Mouse (Mus musculus) gastrocnemius, postnatal 14 days (tissue): Measurements from ENCODE around the gene Wdr25. TPM values are rescaled to one million over a fixed set of nuclear protein-coding genes. Genes with fewer than 3 reads are reported as not detected.

Experiments used
- DNase-seq: peaks from one replicate; pipeline ENCODE4 v3.0.0; 2021; ENCODE audit warnings: mixed read lengths
- intact Hi-C: fragments of 180-260 bp; cut with DNase I; formaldehyde crosslinking; loops from one replicate; pipeline ENCODE4 v1.15.1; 2025; ENCODE audit warnings: low total_unique reads
- total RNA-seq, 2 experiments: library from RNA; stranded (reverse); gene quantifications; 2 replicates each; pipeline ENCODE4 v1.2.3; 2021

Gene Wdr25
- total RNA-seq, 2 experiments from 2014 or later: 3.5 to 3.6 TPM

DNA sequence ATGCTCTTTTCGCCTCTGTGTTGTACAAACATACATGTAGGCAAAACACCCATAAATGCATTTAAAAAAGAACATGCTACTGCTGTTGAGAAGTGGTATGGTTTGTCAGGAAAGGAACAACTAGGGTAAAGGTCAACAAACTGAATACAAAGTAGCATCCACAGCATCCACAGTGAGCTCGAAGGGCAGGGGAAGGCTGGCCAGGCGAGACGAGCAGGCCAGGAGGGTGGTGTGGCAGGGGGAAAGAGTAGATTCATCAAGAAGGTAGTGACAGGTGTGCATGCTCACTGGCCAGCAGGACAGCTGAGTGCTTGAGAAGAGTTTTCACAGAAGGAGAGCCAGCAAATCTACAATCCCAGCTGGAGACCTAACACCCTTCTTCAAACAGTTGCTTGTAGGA, 74.2 kb downstream of the Wdr25 start:
- intact Hi-C loops: no loop called here
- no peak for DNase-seq

DNA sequence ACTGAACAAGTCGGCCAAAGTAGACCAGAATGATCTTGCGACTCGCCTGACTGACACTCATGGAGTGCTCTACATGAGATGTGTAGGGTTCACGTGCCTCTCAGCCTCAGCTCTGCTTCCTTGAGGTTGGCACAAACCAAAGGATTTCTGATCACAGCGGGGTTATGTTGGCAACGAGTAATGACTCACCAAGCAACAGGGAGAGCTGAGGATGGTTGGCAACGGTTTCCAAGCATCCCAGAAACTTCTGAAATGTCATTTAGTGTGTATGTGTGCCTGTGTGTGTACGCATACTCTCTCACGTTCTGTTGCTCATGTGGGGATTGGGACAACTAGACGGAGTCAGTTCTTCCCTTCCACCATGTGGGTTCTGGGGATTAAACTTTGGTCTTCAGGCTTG, 74.6 kb downstream of the Wdr25 start:
- intact Hi-C loops: no loop called here
- no peak for DNase-seq

DNA sequence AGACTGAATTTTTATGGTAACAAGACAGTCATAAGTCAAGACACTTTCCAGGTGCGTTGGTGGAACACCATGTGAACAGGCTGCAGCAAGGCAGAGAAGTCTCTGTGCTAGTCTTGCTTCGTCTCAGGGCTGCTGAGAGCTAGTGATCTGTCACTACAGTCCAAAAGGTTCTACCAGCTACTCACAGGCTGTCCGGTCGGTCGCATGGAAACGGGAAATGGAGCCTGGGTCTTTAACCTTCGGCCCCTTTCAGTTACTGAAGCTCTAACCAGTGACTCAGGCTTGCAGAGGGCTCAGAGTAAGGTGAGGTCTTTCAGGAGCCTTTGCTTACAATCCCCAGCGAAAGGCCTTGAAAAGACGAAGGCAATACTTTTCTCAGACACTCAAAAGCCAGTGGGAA, 78.0 kb downstream of the Wdr25 start:
- intact Hi-C loops: no loop called here
- DNase-seq: no peak

DNA sequence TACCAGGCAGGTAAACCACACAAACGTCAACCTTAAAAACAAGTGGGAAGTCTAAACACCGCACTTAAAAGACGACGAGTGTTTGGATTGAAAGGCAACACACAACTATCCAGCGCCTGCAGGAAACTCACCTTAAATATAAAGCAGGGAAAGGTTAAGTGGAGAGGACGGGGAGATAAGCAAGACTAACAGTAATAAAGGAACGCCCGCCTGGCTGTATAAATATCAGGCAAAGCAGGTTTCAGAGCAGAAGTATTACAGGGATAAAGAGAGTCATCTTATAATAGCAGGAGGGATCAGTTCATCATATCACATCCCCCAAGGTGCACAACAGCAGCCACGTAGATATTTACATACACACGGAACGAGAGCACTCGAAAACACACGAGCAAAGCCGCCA, 78.8 kb downstream of the Wdr25 start:
- intact Hi-C loops: no loop called here
- DNase-seq: no peak

DNA sequence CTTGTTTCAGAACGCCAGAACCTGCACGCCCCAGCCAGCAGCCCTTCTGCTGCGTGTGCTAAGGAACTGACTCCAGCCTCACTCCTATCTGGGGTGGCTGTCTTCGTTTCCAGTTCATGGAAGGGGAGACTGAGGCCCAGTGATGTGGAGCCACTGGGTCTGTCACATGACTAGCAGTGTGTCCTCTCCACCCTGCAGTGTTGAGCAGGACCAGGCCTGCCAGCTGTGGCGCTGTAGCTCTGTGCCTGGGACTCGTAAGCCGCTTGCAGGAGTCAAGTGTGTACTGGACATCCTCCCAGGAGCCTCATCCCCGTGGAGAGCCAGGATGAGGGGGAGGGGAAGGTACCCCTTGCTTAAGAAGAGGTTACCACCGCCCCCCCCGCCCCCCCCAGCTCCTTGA, 86.5 kb downstream of the Wdr25 start:
- DNase-seq: no peak
- intact Hi-C loops: no loop called here

DNA sequence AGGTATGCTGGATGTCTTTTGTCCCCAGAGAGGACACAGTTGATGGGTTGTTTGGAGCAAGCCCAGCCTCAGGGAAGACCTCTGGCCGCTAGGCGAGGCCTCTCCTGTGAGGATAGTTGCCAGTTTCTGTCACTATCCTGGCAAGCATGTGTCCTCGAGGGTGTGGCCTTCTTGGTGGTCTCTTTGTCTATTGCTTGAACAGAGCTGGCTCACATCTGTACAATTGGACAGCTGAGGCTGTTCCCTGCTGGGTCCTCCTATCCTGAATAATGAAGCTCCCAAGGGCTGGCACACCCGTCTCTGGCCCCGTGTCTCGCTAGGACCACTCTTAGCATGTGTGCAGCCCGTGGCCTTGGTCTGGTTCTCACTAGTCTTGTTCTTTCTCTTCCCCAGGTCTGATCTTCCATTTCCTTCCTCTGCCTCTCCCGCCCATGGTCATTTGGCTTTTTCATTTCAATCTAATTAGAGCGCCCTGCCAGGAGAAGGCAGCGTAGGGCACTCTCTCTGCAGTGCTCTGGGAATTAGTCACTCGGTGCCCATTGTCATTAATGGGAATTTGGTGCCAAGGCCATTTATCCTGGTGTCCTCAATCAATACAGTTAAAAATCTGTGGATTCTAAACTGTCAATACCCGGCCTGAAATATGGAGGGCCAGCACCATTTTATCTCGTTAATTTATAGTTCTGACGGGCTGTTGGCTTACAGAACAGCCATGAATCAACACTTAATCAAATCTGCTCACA, 88.7 kb downstream of the Wdr25 start:
- DNase-seq: no peak
- intact Hi-C loops: no loop called here

DNA sequence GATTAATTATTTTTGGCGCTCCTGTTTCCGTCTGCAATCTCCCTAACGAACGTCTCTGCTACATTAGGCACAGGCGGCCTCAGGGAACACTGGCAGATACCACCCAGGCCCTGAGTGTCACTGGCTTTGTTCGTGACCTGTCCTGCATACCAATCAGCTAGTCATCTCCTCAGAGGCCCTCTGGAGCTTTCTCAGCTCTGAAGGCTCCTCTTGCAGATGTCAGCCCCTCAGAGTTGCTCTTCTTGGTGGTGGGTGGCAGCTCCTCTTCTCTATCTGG, 89.2 kb downstream of the Wdr25 start:
- intact Hi-C loops: no loop called here
- no peak for DNase-seq

DNA sequence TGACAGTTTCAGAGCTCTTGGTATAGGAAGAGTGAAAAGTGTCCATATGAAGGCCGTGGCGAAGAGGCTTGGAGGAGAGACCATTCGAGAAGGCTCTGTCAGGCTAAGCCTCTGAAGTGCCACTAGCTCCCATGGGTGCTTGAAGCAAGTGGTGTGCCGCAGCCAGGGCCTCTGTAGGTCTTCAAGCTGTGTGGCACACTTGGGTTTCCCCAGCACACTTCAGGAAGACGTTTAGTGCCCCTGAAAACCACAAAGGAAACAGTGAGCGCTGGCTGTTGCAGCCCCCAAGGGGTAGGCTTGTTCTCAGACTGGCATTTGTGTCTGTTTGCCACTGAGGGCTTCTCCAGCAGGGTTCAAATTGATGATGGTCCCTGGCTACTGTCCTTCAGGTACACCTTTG, 90.1 kb downstream of the Wdr25 start:
- DNase-seq: no peak
- intact Hi-C loops: no loop called here

DNA sequence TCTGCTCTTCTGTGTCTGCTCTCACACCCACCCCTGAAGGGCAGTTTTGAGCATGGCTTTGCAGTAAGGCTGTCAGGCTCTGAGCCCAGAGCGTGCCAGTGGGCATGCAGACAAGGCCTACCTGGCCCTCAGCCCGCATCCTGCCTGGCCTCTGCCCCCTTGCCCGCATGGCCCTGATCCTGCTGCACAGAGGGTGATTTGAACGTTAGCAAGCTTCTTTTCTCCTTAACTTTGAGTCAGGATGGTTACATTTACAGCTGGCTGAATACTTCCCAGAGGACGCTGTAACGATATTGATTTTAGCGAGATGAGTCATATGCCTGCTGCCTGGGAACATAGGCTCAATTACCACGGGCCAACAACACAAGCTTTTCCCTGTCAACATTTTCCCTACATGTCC, 91.0 kb downstream of the Wdr25 start:
- no peak for DNase-seq
- intact Hi-C loops: no loop called here

DNA sequence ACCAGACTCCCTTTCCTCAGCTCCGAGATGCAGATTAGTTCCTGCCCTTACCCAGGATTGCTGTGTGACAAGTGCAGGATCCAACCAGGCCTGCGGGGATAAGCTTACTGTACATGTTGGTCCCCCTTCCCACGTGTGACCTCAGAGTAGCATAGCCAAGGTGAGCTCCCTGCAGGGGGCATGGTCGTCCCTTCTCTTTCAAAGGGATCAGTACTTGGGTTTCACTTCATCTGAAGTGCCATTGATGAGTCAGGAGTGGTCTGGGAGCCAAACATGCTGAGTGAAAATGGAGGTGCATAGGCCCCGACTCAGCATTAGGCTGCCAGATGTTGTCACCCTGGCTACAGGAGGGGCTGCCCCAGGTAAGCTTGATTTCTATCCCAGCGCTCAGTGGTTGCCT, 91.6 kb downstream of the Wdr25 start:
- intact Hi-C loops: no loop called here
- DNase-seq: no peak

DNA sequence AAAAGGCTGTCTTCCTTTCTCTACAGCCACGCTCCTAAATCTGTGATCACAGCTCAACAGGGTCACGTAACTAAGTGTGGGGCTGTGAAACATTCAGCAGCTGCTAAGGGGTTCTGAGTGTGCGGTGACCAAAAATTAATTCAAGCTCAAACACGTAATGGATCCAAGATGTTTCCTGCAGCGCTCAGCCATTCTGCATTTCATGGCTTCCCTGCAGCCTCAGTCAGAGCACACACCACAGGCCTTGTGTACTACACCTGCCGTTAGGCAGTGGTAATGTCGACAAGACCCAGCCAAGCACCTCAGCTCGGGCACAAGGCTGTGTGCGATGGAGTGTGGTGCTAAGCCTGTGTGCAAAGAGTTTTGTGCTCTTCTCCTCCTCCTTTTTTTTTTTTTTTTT, 94.0 kb downstream of the Wdr25 start:
- intact Hi-C loops: no loop called here
- no peak for DNase-seq

DNA sequence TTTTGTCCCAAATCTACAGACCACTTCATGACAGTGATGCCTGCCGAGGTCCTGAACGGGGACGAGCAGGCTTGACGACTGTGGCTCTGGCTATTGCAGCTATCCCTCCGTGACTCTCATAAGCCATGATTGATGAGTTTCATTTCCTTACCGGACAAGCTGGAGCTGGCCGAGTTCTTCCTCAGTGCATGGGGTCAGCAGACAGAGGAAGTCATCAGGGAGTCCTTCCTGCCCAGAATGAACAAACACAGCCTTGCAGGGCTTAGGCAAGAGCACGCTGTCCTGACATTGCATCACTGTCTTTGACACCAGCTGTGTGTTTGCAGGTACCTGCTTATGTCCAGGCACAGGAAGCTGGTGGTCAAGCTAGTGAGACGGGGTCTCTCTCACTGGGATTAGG, 97.0 kb downstream of the Wdr25 start:
- intact Hi-C loops: no loop called here
- no peak for DNase-seq

DNA sequence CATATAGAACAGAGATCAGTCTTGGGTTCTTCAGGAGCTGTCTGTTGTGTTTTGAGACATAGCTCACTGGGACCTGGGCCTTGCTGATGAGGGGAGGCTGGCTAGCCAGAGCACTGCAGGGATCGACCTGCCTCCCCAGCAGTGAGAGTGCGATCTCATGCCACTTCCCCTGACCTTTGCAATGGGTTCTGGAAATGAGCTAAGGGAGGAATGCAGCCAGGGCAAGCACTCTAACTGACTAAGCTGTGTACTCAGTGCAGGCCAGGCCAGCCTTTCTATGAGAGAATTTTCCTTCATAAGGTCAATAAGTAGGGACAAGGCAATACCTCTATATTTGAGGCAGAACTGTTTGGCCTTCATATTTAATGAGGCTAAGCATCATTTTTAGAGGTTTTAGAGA, 99.6 kb downstream of the Wdr25 start:
- no peak for DNase-seq
- intact Hi-C loops: no loop called here

DNA sequence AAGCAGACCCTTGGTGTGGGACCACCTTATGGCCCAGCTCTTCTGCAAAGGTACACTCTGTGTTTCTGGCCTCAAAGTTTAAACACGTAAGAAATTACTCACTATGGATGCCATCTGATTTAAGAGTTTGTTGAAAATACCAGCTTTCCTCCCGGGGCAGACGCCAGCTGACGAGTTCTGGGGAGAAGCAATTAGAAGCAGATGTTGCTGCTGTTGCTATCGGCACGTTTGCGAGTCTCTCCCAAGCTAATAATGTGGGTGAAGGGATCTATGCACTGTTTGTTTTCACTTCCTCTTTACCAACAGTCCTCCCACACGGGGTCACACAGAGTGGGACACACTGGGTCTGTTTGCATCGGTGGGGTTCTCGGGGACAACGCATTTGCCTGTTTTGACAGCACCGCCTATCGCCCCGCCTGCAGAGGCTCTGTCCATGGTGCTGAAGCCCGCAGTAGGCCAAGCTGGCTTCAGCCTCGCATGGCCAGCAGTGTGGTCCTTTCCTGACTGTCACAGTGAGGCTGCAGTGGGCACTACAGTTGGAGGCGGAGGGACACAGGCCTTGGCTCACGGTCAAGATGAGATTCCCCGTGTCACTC, 101.1 kb downstream of the Wdr25 start:
- intact Hi-C loops: no loop called here
- DNase-seq: peak; percentile 83

DNA sequence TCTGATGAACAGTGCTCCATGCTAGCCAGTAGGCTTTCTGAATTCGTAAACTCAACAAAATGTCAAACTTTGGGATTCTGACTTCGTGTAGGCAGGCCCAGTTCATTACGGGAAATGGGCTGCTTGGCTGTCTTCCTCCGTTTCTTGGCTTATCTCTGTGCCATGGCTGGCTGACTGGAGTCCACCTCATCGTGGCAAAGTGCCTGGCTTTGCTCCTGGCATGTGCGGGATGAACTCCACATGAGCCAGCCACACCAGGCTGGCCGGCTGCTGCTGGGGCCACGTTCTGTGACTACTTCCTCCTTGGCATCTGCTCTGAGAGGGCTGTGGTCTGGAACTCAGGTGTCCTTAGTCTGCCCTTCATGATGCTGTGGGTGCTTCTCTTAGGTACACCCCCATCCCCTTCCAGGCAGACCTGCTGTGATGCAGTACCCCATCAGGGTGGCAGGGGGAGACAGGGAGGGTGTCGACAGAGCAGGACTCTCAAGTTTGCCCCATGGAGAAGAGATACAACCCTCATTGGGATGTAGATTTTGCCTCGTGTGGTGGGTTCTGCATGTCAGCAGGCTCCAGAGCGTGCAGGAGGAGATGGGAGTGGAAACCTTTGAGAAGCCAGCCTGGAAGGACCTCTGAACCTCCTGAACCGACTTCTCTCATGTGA, 102.7 kb downstream of the Wdr25 start:
- intact Hi-C loops: no loop called here
- no peak for DNase-seq

DNA sequence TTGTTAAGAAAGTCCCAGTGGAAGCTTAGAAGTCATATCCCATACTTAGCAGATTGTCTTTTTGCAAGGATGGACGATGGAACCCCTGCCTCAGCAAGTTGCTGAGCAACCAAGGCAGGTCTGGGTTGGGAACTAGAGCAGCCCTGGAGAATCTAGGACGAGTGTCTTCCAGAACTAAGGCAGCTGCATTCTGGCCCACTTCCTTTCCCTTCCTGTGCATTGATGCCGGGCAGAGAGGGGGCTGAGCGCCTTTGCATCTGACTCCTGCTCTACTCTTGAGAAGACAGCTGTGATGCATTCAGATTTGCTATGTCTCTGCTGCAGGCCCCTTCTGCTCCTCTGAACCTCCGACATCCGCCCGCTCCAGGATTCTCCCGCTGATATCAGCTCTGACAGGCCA, 103.8 kb downstream of the Wdr25 start:
- intact Hi-C loops: no loop called here
- no peak for DNase-seq

DNA sequence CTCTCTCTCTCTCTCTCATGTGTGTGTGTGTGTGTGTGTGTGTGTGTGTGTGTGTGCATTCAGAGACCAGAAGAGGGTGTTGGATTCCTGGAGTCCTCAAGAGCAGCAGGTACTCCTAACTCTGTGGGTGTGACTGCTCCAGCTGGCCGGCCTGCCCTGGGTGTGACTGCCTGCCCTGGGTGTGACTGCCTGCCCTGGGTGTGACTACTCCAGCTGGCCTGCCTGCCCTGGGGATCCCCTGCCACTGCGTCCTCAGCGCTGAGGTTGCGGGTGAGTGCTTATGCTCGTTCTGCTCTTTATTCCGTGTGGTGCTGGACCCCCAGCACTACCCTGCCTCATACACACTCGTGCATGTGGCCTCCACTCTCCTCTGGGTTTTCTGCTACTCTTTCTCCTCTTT, 109.5 kb downstream of the Wdr25 start:
- DNase-seq: no peak
- intact Hi-C loops: no loop called here

DNA sequence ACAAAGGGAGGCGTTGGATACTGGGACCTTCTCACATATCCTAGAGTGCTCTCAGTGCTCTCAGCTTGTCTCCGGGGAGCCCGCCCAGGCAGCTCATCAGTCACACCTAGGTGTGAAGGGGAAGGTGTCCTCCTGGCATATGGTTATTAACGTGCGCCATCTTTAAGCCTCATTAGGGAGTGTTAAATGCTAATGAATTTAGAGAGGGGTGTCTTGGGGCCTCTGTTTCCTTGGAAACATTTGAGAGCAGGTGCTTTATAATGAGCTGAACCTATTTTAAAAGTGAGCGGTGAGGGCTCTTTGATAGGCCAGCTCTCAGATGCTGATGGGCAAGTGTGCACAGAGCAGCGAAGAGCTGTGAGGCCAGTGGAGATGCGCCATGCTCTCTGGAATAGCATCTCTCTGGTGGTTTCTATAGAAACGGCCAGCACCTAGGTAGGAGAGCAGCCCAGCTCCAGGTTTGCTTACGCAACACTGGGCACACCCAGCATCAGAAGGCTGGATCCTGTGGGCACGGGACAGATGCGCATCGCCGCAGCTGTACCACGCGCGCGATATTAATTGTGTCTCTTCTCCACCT, 116.7 kb downstream of the Wdr25 start:
- no peak for DNase-seq
- intact Hi-C loops: no loop called here

DNA sequence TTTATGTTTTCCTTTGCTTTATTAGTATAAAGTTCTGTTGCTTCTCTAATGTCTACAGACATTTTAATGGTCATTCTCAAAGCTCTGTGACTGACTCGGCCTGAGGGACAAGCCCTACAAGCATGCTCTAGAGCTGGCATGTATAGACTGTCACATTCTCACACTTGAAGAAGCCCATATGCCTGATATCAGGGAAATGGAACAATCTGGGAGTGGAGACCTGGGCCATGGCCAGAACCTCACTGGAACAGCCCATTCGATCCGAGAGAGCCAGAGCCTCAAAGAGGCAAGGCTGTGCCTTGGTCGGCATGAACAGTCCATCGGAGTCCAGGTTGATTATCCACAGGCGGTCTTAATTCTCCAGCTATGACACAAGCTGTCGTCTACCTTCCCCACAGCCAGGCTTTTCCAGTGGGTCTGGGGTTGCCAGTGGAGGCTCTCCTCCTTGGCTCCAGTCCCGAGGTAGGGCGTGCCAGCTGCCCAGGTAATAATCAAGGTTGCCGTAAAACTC, 128.8 kb downstream of the Wdr25 start:
- intact Hi-C loops: no loop called here
- no peak for DNase-seq

DNA sequence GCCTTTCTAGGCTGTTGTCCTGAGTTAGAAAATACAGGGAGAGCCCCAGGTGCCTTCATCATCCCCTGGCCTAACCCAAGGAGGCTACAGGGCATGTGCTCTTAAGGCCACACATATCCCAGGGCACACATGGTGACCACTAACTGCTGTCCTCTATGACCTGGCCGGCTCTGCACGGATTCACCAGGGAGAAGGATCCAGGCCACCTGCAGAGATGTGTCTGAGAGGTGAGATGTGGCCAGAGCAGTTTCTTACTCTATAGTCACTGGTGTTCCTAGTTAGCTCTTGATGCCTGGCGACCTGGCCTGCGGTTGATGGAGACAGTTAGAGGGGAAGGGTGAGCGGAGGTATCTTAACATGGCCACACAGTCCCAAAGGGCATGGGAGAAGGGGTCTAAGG, 129.5 kb downstream of the Wdr25 start:
- intact Hi-C loops: no loop called here
- no peak for DNase-seq

DNA sequence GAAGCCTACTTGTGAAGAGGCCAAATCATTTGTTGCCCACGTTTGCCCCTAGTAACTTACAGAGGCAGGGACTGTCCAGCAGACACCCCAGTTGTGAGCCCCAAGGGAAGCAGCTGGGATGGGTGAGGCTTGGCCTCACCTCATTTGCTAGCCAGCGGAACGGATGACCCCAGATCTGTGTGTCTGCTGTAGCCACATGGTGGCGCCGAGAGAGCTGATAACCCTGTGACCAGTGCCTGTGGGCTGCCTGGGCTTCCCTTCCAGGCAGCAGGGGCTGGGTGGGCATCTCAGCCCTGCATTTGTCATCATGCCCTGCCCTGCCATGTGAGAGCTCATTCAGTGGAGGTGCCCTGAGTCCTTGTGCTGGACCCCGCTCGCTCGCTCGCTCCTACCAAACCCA, 130.3 kb downstream of the Wdr25 start:
- DNase-seq: no peak
- intact Hi-C loops: no loop called here
